Mouse (Mus musculus): ENCODE measurements around the gene Gm6169. TPM values are rescaled to one million over a fixed set of nuclear protein-coding genes. Genes with fewer than 3 reads are reported as not detected.
"Not testable (repeated sequence)": the region's sequence is repeated elsewhere in the genome, so short reads cannot be mapped to it uniquely, and the experiment has no call there.

Gene Gm6169
- polyA plus RNA-seq, 1 experiment from 2014 or later: 6.0 TPM

GRCm38 (mm10) chr13:97070931-97071625, 28.0 kb downstream of the Gm6169 start:
- no peaks in the 10 kb centered on the region for H3K9me3 ChIP-seq (ENCODE audit: low read length)
- H3K27ac ChIP-seq (ENCODE audit: low read length): no peak overlapping the region
- peak; percentile 25 for ATAC-seq
- H3K4me1 ChIP-seq (ENCODE audit: insufficient read depth, low read depth, low read length): no peaks in the 10 kb centered on the region
- H3K9ac ChIP-seq (replicated peaks; ENCODE audit: low read depth): no peak overlapping the region
- H3K4me2 ChIP-seq (replicated peaks; ENCODE audit: low read depth, low read length): peak overlapping the region; percentile 100
- H3K27me3 ChIP-seq (replicated peaks; ENCODE audit: insufficient read depth, low read length): peaks cover 14% of the 10 kb centered on the region; the same call in 1 of the 2 replicates
- no peaks in the 10 kb centered on the region for H3K36me3 ChIP-seq (ENCODE audit: insufficient read depth, low read length)
- 3% methylated on average over 57 of the region's 85 CpGs for WGBS
- TF ChIP-seq EP300 (IDR thresholded peaks at IDR 0.05): no peak
- TF ChIP-seq CTCF (IDR thresholded peaks at IDR 0.05): no peak
- peak overlapping the region; percentile 60 for H3K4me3 ChIP-seq (ENCODE audit: low read depth, low read length)
- no peak for DNase-seq (ENCODE audit: low spot score)

GRCm38 (mm10) chr13:97068151-97068550, 30.9 kb downstream of the Gm6169 start:
- Histone ChIP-seq H3K27me3 (replicated peaks; ENCODE audit: insufficient read depth, low read length) (peaks cover 14% of the 10 kb centered on the region; the same call in 1 of the 2 replicates), H3K9me3 (ENCODE audit: low read length) (no peaks in the 10 kb centered on the region), H3K4me1 (ENCODE audit: insufficient read depth, low read depth, low read length) (no peaks in the 10 kb centered on the region), H3K9ac (replicated peaks; ENCODE audit: low read depth) (no peak overlapping the region), H3K27ac (ENCODE audit: low read length) (no peak overlapping the region), H3K4me3 (ENCODE audit: low read depth, low read length) (no peak overlapping the region), H3K36me3 (ENCODE audit: insufficient read depth, low read length) (no peaks in the 10 kb centered on the region), H3K4me2 (replicated peaks; ENCODE audit: low read depth, low read length) (no peak overlapping the region)
- TF ChIP-seq CTCF (IDR thresholded peaks at IDR 0.05) (no peak), EP300 (IDR thresholded peaks at IDR 0.05) (no peak)
- DNase-seq (ENCODE audit: low spot score) (no peak), ATAC-seq (no peak)
- 71% methylated on average over 8 of the region's 8 CpGs for WGBS

GRCm38 (mm10) chr13:97067691-97068090, 31.3 kb downstream of the Gm6169 start:
- ATAC-seq: no peak
- no peak overlapping the region for H3K4me2 ChIP-seq (replicated peaks; ENCODE audit: low read depth, low read length)
- WGBS: 41% methylated on average over 6 of the region's 6 CpGs

GRCm38 (mm10) chr13:97066649-97067550, 32.1 kb downstream of the Gm6169 start, which contains the start of gene Fam169a:
Gene Fam169a (plus strand): TSS chr13:97067286.
- Histone ChIP-seq H3K27me3 (replicated peaks; ENCODE audit: insufficient read depth, low read length) (peaks cover 13% of the 10 kb centered on the region; the same call in 1 of the 2 replicates), H3K9me3 (ENCODE audit: low read length) (no peaks in the 10 kb centered on the region), H3K4me1 (ENCODE audit: insufficient read depth, low read depth, low read length) (no peaks in the 10 kb centered on the region), H3K9ac (replicated peaks; ENCODE audit: low read depth) (no peak within 1 kb of the TSS), H3K36me3 (ENCODE audit: insufficient read depth, low read length) (no peaks in the 10 kb centered on the region), H3K4me2 (replicated peaks; ENCODE audit: low read depth, low read length) (no peak within 1 kb of the TSS), H3K27ac (ENCODE audit: low read length) (no peak within 1 kb of the TSS), H3K4me3 (ENCODE audit: low read depth, low read length) (no peak within 1 kb of the TSS)
- ATAC-seq (no peak), DNase-seq (ENCODE audit: low spot score) (no peak)
- TF ChIP-seq CTCF (IDR thresholded peaks at IDR 0.05): no peak
- no peak for TF ChIP-seq EP300 (IDR thresholded peaks at IDR 0.05)
- WGBS: 71% methylated on average over 15 of the region's 15 CpGs

More at GRCm38 (mm10) chr13:97067691-97068090, 31.3 kb downstream of the Gm6169 start:
- H3K27ac ChIP-seq (ENCODE audit: low read length): no peak overlapping the region
- no peak for DNase-seq (ENCODE audit: low spot score)
- peaks cover 14% of the 10 kb centered on the region; the same call in 1 of the 2 replicates for H3K27me3 ChIP-seq (replicated peaks; ENCODE audit: insufficient read depth, low read length)
- no peaks in the 10 kb centered on the region for H3K4me1 ChIP-seq (ENCODE audit: insufficient read depth, low read depth, low read length)
- no peak overlapping the region for H3K4me3 ChIP-seq (ENCODE audit: low read depth, low read length)
- H3K9ac ChIP-seq (replicated peaks; ENCODE audit: low read depth): no peak overlapping the region
- TF ChIP-seq EP300 (IDR thresholded peaks at IDR 0.05) (no peak), CTCF (IDR thresholded peaks at IDR 0.05) (no peak)
- H3K36me3 ChIP-seq (ENCODE audit: insufficient read depth, low read length): no peaks in the 10 kb centered on the region
- no peaks in the 10 kb centered on the region for H3K9me3 ChIP-seq (ENCODE audit: low read length)

GRCm38 (mm10) chr13:97064844-97065621, 34.0 kb downstream of the Gm6169 start:
- not testable (repeated sequence) for H3K4me3 ChIP-seq (ENCODE audit: low read depth, low read length); H3K36me3 ChIP-seq (ENCODE audit: insufficient read depth, low read length); ATAC-seq; H3K4me2 ChIP-seq (replicated peaks; ENCODE audit: low read depth, low read length); H3K9me3 ChIP-seq (ENCODE audit: low read length); H3K4me1 ChIP-seq (ENCODE audit: insufficient read depth, low read depth, low read length); DNase-seq (ENCODE audit: low spot score); H3K9ac ChIP-seq (replicated peaks; ENCODE audit: low read depth); H3K27me3 ChIP-seq (replicated peaks; ENCODE audit: insufficient read depth, low read length); H3K27ac ChIP-seq (ENCODE audit: low read length)
- WGBS: 39% methylated on average over 18 of the region's 18 CpGs

GRCm38 (mm10) chr13:97064413-97064812, 34.6 kb downstream of the Gm6169 start:
- ATAC-seq: no peak
- Histone ChIP-seq H3K9ac (replicated peaks; ENCODE audit: low read depth) (no peak overlapping the region), H3K27me3 (replicated peaks; ENCODE audit: insufficient read depth, low read length) (no peaks in the 10 kb centered on the region), H3K4me1 (ENCODE audit: insufficient read depth, low read depth, low read length) (no peaks in the 10 kb centered on the region), H3K27ac (ENCODE audit: low read length) (no peak overlapping the region), H3K9me3 (ENCODE audit: low read length) (no peaks in the 10 kb centered on the region), H3K4me3 (ENCODE audit: low read depth, low read length) (no peak overlapping the region), H3K36me3 (ENCODE audit: insufficient read depth, low read length) (no peaks in the 10 kb centered on the region), H3K4me2 (replicated peaks; ENCODE audit: low read depth, low read length) (no peak overlapping the region)
- no peak for DNase-seq (ENCODE audit: low spot score)
- 32% methylated on average over 3 of the region's 3 CpGs for WGBS
- TF ChIP-seq CTCF (IDR thresholded peaks at IDR 0.05) (no peak), EP300 (IDR thresholded peaks at IDR 0.05) (no peak)
